In the genomic region with DNA sequence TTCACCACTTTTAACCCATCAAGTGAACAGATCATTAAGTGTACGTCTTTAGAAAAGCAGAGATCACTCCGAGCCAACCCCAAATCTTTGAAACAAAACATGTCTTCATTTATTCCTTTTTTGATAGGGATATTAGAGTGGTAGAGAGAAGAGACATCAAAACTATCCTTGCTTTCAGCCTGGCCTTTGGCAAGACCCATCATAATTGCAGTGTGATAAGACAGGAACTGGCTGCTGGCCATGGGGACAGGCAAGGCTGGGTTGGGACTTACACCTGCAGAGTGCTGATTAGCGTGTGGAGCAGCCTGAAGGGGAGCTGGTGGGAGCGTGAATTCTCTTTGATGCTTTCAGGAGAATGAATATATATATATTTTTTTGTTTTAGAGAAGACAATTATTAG, we compare ENCODE assay signal across 1 mouse cellular context.
TF ChIP-seq lines count a peak whose summit lies in the region.

No protein-coding gene starts in this region.

TF ChIP-seq in MEL, 35 proteins besides CTCF, POLR2A, EP300 and RAD21 (continued from another document):
- TF ChIP-seq NRF1 (IDR thresholded peaks at IDR 0.05; ENCODE audit: insufficient read depth, low read depth, low read length, poor library complexity, severe bottlenecking) (no peak), POLR2AphosphoS2 (IDR thresholded peaks at IDR 0.05; ENCODE audit: low read length) (0 out of 2 replicates have a peak, but pooled peaks have one; percentile 36)
